9 mouse cellular contexts compared by ENCODE assay signal in genomic region chr12:79352086-79352741, GRCm38 (mm10). TPM values are rescaled to one million over a fixed set of nuclear protein-coding genes. Genes with fewer than 3 reads are reported as not detected.
DNase-seq lines count a peak whose midpoint lies in the region; ATAC-seq and TF ChIP-seq lines count a peak whose summit lies in the region.
"Had no signal": no experiment of that assay in that cellular context is flagged by ENCODE, and none has a peak within 500 bp of the region (broad histone marks: within the 10 kb centered on the region; RNA-seq: fewer than 3 reads in every experiment).

No protein-coding gene starts in this region.

- TF ChIP-seq CTCF in kidney, adult 2 months (conservative IDR thresholded peaks at IDR 0.05; ENCODE audit: insufficient read depth, insufficient read length, low read depth, low read length), result no peak

- peaks cover 34% of the 10 kb centered on the region for H3K4me1 ChIP-seq in kidney, embryonic 16.5 days (ENCODE audit: insufficient read depth, low read length)
- peaks cover 21% of the 10 kb centered on the region for H3K4me1 ChIP-seq in kidney, adult 2 months (ENCODE audit: control insufficient read depth, insufficient read depth, low read length)

- 85% methylated on average over 3 of the region's 3 CpGs for WGBS in kidney, embryonic 16.5 days
- 68% methylated on average over 3 of the region's 3 CpGs for WGBS in kidney, adult 2 months

- peak overlapping the region; percentile 8; the same call in 1 of the 2 replicates for H3K27ac ChIP-seq in kidney, embryonic 16.5 days (ENCODE audit: low read length)
- no peak overlapping the region for H3K27ac ChIP-seq in kidney, adult 2 months (ENCODE audit: insufficient read depth, low read depth, low read length)
- H3K27ac ChIP-seq: layer of hippocampus, adult 2 months; liver, embryonic 14.5 days had no signal

- H3K36me3 ChIP-seq in kidney, embryonic 16.5 days (ENCODE audit: insufficient read depth, low read length), result no peaks in the 10 kb centered on the region
- no peaks in the 10 kb centered on the region for H3K36me3 ChIP-seq in kidney, adult 2 months (ENCODE audit: control insufficient read depth, insufficient read depth, low read length)

- no peak for DNase-seq in kidney, adult 2 months
- peak; percentile 70 for DNase-seq in MN1 (ENCODE audit: low spot score)
- DNase-seq in left cerebral cortex, adult 9 months (ENCODE audit: low spot score in 2 of 2), result no peak
- no peak for DNase-seq in adrenal gland, adult 18-20 months (ENCODE audit: low spot score in 2 of 2)

- no peak overlapping the region for H3K4me2 ChIP-seq in kidney, embryonic 16.5 days (replicated peaks; ENCODE audit: low read depth, low read length)

- H3K4me3 ChIP-seq in kidney, embryonic 16.5 days (ENCODE audit: low read length), result no peak overlapping the region
- no peak overlapping the region for H3K4me3 ChIP-seq in kidney, adult 2 months (ENCODE audit: insufficient read depth, low read depth, low read length)
- H3K4me3 ChIP-seq: layer of hippocampus, adult 2 months had no signal

- TF ChIP-seq POLR2A in kidney, adult 2 months (IDR thresholded peaks at IDR 0.05; ENCODE audit: low read depth, low read length), result no peak

- H3K27me3 ChIP-seq in kidney, embryonic 16.5 days (ENCODE audit: insufficient read depth, low read length), result no peaks in the 10 kb centered on the region
- no peaks in the 10 kb centered on the region for H3K27me3 ChIP-seq in kidney, adult 2 months (replicated peaks; ENCODE audit: control insufficient read depth, insufficient read depth, low read length)

- H3K9ac ChIP-seq in kidney, embryonic 16.5 days (replicated peaks; ENCODE audit: low read length), result no peak overlapping the region
- H3K9ac ChIP-seq: liver, embryonic 14.5 days had no signal

- H3K9me3 ChIP-seq in kidney, embryonic 16.5 days (ENCODE audit: low read length), result no peaks in the 10 kb centered on the region

- ATAC-seq in kidney, embryonic 16.5 days (ENCODE audit: low FRiP score, low TSS enrichment), result no peak
- 0 out of 2 replicates have a peak, but pooled peaks have one; percentile 50 for ATAC-seq in common myeloid progenitor, adult 5-6 weeks (replicated peaks; ENCODE audit: low read depth, poor library complexity, severe bottlenecking)
- ATAC-seq in megakaryocyte progenitor cell, adult 5-6 weeks (replicated peaks; ENCODE audit: poor library complexity), result peak; percentile 55

RNA-seq across cellular contexts. Expression of gene Rad51b, which starts 55.1 kb away (rescaled TPM):
- polyA plus RNA-seq in kidney, embryonic 16.5 days (2015; fragmentation: Nextera tagmentation; extraction: Ambion mirVana), result 8.0 and 8.9 TPM in 2 replicates
- polyA plus RNA-seq in kidney, adult 2 months (2012; rRNA removed), result 0.14 TPM in 2 replicates
- 10.8 and 12.8 TPM in 2 replicates for total RNA-seq in common myeloid progenitor, adult 5-6 weeks (2017)
- total RNA-seq in megakaryocyte progenitor cell, adult 5-6 weeks (2015), result 15.7 and 19.5 TPM in 2 replicates
- total RNA-seq in megakaryocyte progenitor cell, adult 5-6 weeks (2017), result 15.7 and 19.1 TPM in 2 replicates
- under 1 TPM; 0.26 to 0.46 TPM for total RNA-seq in adrenal gland, adult 18-20 months (2021)

RNA-seq across cellular contexts. Expression of gene Zfyve26, which starts 56.1 kb away (rescaled TPM):
- polyA plus RNA-seq in kidney, embryonic 16.5 days (2015; fragmentation: Nextera tagmentation; extraction: Ambion mirVana), result 11.2 and 17.7 TPM in 2 replicates
- 20.6 and 21.3 TPM in 2 replicates for polyA plus RNA-seq in kidney, adult 2 months (2012; rRNA removed)
- 6.5 and 16.3 TPM in 2 replicates for total RNA-seq in common myeloid progenitor, adult 5-6 weeks (2017)
- total RNA-seq in megakaryocyte progenitor cell, adult 5-6 weeks (2015), result 19.7 and 26.5 TPM in 2 replicates
- 15.8 and 17.4 TPM in 2 replicates for total RNA-seq in megakaryocyte progenitor cell, adult 5-6 weeks (2017)
- total RNA-seq in adrenal gland, adult 18-20 months (2021), result 10 to 100 TPM; 18.7 to 22.5 TPM
